Mouse (Mus musculus) stomach, postnatal 0 days (tissue): ENCODE measurements around the gene Cadm4.

Source experiments
- CTCF ChIP-seq: IDR thresholded peaks from 2 replicates; pipeline ENCODE4 v1.5.1; 2016; ENCODE audit warnings: antibody characterized with exemption, low read depth, mild to moderate bottlenecking, moderate library complexity
- EP300 ChIP-seq: optimal IDR thresholded peaks from 2 replicates; pipeline ENCODE3; 2016; ENCODE audit warnings: antibody characterized with exemption

- no peak for TF ChIP-seq EP300
- no peak for TF ChIP-seq CTCF
These were observed 30.5 kb downstream of the Cadm4 start, which contains the start of gene AC161166.1 for GRCm38 (mm10) chr7:24512355-24512754.
